Mouse (Mus musculus) adrenal gland, adult 2 months (tissue): Measurements from ENCODE around the gene Iqcn. TPM values are rescaled to one million over a fixed set of nuclear protein-coding genes. Genes with fewer than 3 reads are reported as not detected.

Experiments
- DNase-seq: peaks from one replicate; pipeline ENCODE4 v3.0.0; 2021
- polyA plus RNA-seq: library from polyadenylated mRNA; depleted of rRNA; stranded (reverse); fragments of >200 nt; gene quantifications from 2 replicates; pipeline ENCODE4 v1.2.3, GENCODE M21; 2012
- total RNA-seq, 2 experiments: library from RNA; stranded (reverse); gene quantifications; 2 replicates each; pipeline ENCODE4 v1.2.3; 2021

Iqcn gene
- total and polyA plus RNA-seq, 3 experiments, result 0.12 to 0.25 TPM; not detected in 1

- no peak for DNase-seq
These were observed 24.6 kb upstream of the Iqcn start for GRCm38 (mm10) chr8:70678679-70679078.

DNA sequence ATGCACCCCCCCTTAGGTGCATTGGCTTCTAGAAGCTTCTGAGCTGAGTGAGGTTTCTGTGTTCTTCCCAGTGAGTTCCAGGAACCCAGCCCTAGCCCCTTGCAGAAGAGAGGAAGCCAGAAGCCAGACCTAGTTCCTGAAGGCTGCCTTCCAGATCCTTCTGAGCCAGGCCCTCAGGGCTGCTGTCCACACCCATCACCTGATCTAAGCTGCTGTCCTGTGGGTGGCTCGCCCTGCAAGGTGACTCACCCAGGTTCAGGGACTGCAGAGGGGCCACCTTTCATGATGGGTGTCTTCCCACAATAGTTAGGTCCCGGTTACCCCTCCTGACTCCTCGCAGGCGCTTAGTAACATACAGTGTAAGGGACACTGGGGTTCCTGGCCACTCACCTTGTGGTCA is 23.9 kb upstream of the Iqcn start:
- DNase-seq, result no peak

DNA sequence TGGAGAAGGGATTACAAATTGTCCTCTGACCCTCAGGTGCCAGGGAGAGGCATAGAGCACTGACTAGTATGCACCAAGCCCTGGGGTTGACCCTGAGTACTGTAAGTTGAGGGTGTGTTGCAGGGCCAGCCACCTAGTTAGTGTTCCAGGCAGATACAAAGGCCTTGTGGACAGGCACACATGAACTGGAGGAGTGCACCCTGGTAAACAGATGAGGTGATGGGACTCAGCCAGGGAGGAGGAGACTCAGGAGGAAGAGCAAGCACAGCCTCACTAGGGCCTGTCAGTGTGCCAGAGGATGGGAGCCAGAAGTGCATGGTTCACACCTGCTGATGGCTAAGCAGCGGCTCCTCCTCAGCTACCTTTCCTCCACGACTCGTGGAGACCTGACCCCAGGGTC is 23.2 kb upstream of the Iqcn start:
- no peak for DNase-seq

DNA sequence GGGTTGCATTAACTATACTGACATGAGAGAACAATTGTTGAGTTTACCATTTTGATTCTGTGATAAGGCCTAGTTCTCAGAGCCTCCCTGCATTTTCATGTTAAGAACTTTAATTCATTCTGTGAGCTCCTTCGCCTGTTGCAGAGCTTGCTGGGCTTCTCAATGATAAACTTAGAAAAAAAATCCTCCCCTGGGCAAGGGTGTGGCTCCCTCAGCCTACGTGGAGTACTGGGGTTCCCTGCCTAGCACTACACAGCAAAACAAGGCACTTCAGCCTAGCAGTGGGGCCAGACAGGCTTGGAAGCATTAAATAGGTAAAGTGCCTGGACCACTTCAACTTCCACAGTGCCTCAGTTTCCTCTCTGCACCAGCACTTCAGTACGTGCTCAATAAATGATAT is 21.8 kb upstream of the Iqcn start:
- DNase-seq, result no peak

DNA sequence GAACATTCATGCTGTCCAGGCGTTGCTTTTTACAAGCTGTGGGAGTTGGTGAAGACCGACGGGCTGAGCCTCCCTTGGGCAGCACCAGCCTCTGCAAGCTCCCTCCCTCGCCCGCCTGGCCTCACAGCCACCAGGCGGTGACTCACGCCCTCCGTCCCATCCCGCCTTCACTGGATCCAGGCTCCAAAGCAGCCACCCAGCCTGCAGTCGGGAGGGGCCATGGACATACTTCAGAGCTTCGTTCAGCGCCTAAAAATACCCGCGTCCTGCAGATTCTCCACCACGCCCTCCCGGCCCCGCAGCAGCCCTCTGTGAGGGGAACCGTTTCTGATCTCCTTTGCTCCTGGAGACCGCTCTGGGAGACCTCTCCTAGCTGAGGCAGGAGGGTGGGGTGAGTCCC is 21.1 kb upstream of the Iqcn start:
- DNase-seq, result peak; percentile 93

DNA sequence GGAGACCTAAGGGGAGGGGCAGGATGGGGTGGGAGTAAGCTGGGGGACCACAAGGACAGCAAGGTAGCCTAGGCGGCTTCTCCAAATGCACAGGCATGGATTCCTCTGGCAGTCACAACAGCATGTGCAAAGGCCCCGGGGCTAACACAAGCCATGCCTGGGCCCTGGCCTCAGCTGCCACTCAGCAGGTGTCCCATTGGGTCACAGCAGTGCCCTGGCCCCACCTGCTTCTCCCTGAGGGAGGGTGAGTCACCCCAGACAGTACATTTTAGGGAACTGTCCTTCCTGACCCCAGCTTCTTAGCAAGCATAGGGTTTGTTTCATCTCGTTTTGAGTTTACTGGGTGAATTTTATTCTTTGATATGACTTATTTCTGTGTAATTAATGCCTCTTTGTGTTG is 20.6 kb upstream of the Iqcn start:
- DNase-seq, result peak; percentile 44

DNA sequence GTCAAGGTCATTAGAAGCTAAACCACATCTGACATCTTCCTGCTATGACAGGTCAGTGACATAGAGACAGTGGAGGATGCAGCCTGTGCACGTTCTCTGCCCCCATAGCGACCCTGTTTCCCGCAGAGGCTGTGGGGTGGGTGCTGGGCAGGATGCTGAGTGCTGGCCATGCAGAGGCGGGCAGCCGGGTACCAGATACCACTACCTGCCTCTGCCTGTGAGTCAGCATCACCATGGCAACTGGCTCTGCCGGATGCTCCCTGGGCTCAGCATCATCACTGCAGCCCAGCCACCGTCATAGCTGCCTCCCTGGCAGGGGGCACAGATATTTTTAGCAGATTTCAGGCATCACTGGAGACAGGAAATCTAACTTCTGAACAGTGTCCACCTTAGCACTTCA is 19.0 kb upstream of the Iqcn start:
- no peak for DNase-seq

GRCm38 (mm10) chr8:70687576-70687975 is 15.7 kb upstream of the Iqcn start:
- peak; percentile 91 for DNase-seq

GRCm38 (mm10) chr8:70688136-70688535 is 15.1 kb upstream of the Iqcn start:
- DNase-seq, result no peak

GRCm38 (mm10) chr8:70689892-70690390 is 13.3 kb upstream of the Iqcn start:
- peak; percentile 50 for DNase-seq

DNA sequence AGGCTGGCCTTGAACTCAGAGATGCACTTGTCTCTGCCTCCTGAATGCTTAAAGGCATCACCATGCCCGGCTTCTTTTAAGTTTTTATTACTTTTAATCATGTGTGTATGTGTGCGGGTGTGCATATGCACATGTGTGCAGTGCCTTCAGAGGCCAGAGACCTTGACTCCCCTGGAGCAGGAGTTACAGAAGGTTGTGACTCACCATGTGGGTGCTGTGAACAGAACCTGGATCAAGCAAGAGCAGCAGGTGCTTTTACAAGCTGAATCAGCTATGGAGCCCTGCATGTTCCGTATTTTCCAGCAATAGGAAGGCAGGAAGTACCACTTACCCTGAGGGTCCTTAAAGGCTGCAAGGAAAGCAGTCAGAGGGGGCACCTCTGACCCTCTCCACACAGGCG is 12.0 kb upstream of the Iqcn start:
- DNase-seq, result no peak

GRCm38 (mm10) chr8:70691727-70692231 is 11.5 kb upstream of the Iqcn start:
- DNase-seq, result peak; percentile 43

- DNase-seq, result no peak
These were observed 9.6 kb upstream of the Iqcn start for GRCm38 (mm10) chr8:70693636-70694035.

GRCm38 (mm10) chr8:70695318-70696018 is 7.8 kb upstream of the Iqcn start:
- DNase-seq, result no peak

GRCm38 (mm10) chr8:70696019-70696885 is 7.0 kb upstream of the Iqcn start:
- peak; percentile 89 for DNase-seq

DNA sequence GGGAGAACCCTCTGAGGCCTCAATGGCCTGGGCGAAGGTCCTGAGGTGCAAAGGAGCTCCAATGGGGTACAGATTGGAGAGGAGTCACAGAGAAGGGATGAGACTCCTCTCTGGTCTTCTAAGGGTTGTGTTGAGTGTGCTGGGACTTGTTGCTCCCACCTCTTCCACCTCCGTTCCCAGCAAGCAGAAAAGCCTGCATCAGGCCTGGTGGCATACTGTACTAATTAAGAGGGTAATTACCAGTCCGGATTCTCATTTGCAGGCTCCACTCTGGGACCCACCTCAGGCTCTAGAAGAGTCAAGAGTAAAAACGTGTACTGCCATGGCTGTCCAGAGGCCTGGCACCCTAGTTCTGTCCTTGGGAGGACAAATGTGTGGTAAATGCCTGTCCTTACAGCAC is 6.3 kb upstream of the Iqcn start:
- peak; percentile 41 for DNase-seq

DNA sequence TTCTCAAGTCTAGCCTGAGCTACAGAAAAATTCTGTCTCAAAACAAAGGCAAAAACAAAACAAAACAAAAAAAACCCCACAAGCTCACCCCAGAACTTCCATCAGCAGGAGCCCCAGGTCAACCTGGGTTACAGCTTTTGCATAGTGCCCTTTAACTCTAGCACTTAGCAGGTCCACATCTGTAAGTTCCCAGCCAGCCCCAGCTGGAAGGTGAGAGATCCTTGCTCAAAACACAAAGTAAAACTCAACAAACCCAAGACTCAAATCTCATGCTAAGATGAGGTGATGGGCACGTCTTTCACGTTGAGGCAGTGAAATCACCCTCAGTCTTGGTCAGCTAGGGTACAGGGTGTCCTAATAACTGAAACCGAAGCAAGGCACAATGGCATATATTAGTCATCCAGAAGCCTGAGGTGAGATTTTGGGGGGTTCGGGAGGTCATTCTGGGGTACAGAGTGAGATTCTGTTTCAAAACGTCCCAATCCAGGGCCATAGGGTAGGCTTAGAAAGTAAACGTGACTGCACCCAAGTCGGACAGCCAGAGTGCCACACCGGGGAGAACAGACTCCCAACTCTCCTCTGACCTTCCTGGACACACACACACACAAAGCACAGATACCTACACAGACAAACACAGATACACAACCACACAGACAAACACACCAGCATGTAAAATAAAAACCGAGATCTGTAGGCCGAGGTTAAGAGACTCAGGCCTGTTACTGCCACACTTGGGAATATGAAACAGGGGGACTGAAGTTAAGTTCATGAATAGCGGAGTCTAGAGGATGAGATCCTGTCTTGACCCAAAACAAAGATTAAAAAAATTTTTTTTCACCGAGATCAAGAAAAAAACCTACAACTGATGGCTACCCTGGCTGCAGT is 5.6 kb upstream of the Iqcn start:
- no peak for DNase-seq

- peak; percentile 99 for DNase-seq
These were observed 4.7 kb upstream of the Iqcn start, which contains the start of gene Jund for GRCm38 (mm10) chr8:70698310-70699109. Gene Jund, plus strand, starts transcription at chr8:70698949.

DNA sequence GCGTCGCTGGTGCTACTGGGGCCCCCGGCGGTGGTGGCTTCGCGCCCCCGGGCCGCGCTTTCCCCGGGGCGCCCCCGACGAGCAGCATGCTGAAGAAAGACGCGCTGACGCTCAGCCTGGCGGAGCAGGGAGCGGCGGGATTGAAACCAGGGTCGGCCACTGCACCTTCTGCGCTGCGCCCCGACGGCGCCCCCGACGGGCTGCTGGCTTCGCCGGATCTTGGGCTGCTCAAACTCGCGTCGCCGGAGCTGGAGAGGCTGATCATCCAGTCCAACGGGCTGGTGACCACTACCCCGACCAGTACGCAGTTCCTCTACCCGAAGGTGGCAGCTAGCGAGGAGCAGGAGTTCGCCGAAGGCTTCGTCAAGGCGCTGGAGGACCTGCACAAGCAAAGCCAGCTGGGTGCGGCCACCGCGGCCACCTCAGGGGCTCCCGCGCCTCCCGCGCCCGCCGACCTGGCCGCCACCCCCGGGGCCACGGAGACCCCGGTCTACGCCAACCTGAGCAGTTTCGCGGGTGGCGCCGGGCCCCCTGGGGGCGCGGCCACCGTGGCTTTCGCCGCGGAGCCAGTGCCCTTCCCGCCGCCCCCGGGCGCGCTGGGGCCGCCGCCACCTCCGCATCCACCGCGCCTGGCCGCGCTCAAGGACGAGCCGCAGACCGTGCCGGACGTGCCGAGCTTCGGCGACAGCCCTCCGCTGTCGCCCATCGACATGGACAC is 4.0 kb upstream of the Iqcn start:
- DNase-seq, result peak; percentile 79

- peak; percentile 89 for DNase-seq
These were observed 3.3 kb upstream of the Iqcn start for GRCm38 (mm10) chr8:70699834-70700554.
